ENCODE assay signal across 8 mouse cellular contexts in genomic region chr4:103313587-103314525, GRCm38 (mm10). TPM values are rescaled to one million over a fixed set of nuclear protein-coding genes. Genes with fewer than 3 reads are reported as not detected.
A peak's percentile ranks its signal among the peaks of the same experiment; 100 is the strongest.
DNase-seq lines count a peak whose midpoint lies in the region; ATAC-seq and TF ChIP-seq lines count a peak whose summit lies in the region.

Gene Oma1, plus strand, starts transcription at chr4:103313812.

- no peaks in the 10 kb centered on the region for H3K36me3 ChIP-seq in hindbrain, embryonic 13.5 days

- H3K9ac ChIP-seq in hindbrain, embryonic 13.5 days = peak within 1 kb of the TSS; percentile 81

- in situ Hi-C loops in Patski (cut with MboI; ENCODE audit: low pct_unique_long_range_greater_than_20kb) = loop anchor here (5.0 to 25.0 kb wide), 2 partner anchors 33 to 1573 kb away; partner anchors contain the start of gene C8a

- peak within 1 kb of the TSS; percentile 66 for H3K4me3 ChIP-seq in hindbrain, embryonic 13.5 days

- CTCF ChIA-PET in Patski (lab: Charles Lee) = interaction anchor here (0.6 to 2.4 kb wide), 7 partner anchors 13 to 121 kb away, joined by 3 to 17 read pairs (median 7); no protein-coding TSS in a partner anchor

- peak; percentile 99 for ATAC-seq in Patski
- peak; percentile 99 for ATAC-seq in hindbrain, embryonic 13.5 days (ENCODE audit: low FRiP score)

- H3K4me1 ChIP-seq in hindbrain, embryonic 13.5 days (replicated peaks) = peaks cover 11% of the 10 kb centered on the region

- H3K27ac ChIP-seq in hindbrain, embryonic 13.5 days = peak within 1 kb of the TSS; percentile 96

- POLR2A ChIA-PET in Patski (lab: Charles Lee) = interaction anchor here (1.0 to 1.9 kb wide), 2 partner anchors 15 to 99 kb away, joined by 3 to 4 read pairs; partner anchors contain the start of gene Slc35d1

- peaks cover 3% of the 10 kb centered on the region for H3K27me3 ChIP-seq in Patski
- no peaks in the 10 kb centered on the region for H3K27me3 ChIP-seq in hindbrain, embryonic 13.5 days

- peak; percentile 81 for TF ChIP-seq CTCF in Patski (IDR thresholded peaks at IDR 0.05)

- H3K9me3 ChIP-seq in hindbrain, embryonic 13.5 days = no peaks in the 10 kb centered on the region

- under 1% methylated on average over 55 of the region's 61 CpGs for WGBS in hindbrain, embryonic 13.5 days

- peak within 1 kb of the TSS; percentile 57 for H3K4me2 ChIP-seq in hindbrain, embryonic 13.5 days

- peak; percentile 79 for DNase-seq in Patski (ENCODE audit: low read depth, low spot score)
- peak; percentile 100 for DNase-seq in cerebellum, postnatal 14 days
- DNase-seq in frontal cortex, postnatal 14 days (ENCODE audit: low spot score in 2 of 2) = peak; percentile 91 to 96
- peak; percentile 96 to 98 for DNase-seq in layer of hippocampus, postnatal 25 days (ENCODE audit: extremely low spot score in 1 of 2, low spot score in 1 of 2)
- DNase-seq in lung, postnatal 25 days (ENCODE audit: low spot score) = peak; percentile 99
- peak; percentile 99 for DNase-seq in retina, embryonic 14.5 days (ENCODE audit: low spot score)
- peak; percentile 99 for DNase-seq in thymus, postnatal 4 days

RNA-seq across cellular contexts. Expression of gene Oma1, which starts in this region (rescaled TPM):
- polyA plus RNA-seq in Patski (2021) = 6.6 TPM
- polyA plus RNA-seq in hindbrain, embryonic 13.5 days (2015; fragmentation: Nextera tagmentation; extraction: Ambion mirVana) = 7.9 and 10.0 TPM in 2 replicates
- total RNA-seq in layer of hippocampus, postnatal 25 days (2021) = 1 to 10 TPM; 7.5 to 9.0 TPM

Comparison
In these comparisons a context has a peak if more than half of its experiments do, and no peak if none do; other contexts are left out.
1. Peak in every context shown above with its lines: DNase-seq, ATAC-seq, H3K4me3 ChIP-seq and H3K27ac ChIP-seq.